Mouse (Mus musculus) limb, embryonic 12.5 days (tissue): ENCODE results near the gene Olfr11. TPM values are rescaled to one million over a fixed set of nuclear protein-coding genes. Genes with fewer than 3 reads are reported as not detected.

Source experiments
- ATAC-seq: fragments of 200-750 bp; cut with Nextera tagmentation; 2 replicates; pipeline ENCODE4 v1.8.0; 2017; ENCODE audit warnings: low read depth, moderate TSS enrichment; ENCODE audit not compliant: insufficient number of reproducible peaks, insufficient read depth, low FRiP score, low TSS enrichment
- H3K27ac ChIP-seq: fragments of 300-500 bp; sonication (generic); 2 replicates; pipeline ENCODE4 v1.5.1; 2016; ENCODE audit warnings: mild to moderate bottlenecking, moderate library complexity
- H3K27me3 ChIP-seq: fragments of 300-500 bp; sonication (generic); 2 replicates; pipeline ENCODE4 v1.6.1; 2016; ENCODE audit warnings: mild to moderate bottlenecking, moderate library complexity
- H3K36me3 ChIP-seq: fragments of 300-500 bp; sonication (generic); 2 replicates; pipeline ENCODE4 v1.6.1; 2016; ENCODE audit warnings: mild to moderate bottlenecking, moderate library complexity
- H3K4me1 ChIP-seq: fragments of 300-500 bp; sonication (generic); replicated peaks from 2 replicates; pipeline ENCODE4 v1.6.1; 2016
- H3K4me2 ChIP-seq: fragments of 300-500 bp; sonication (generic); 2 replicates; pipeline ENCODE4 v1.6.1; 2016; ENCODE audit warnings: mild to moderate bottlenecking, moderate library complexity
- H3K4me3 ChIP-seq: fragments of 300-500 bp; sonication (generic); replicated peaks from 2 replicates; pipeline ENCODE4 v1.5.1; 2016; ENCODE audit warnings: mild to moderate bottlenecking
- H3K9ac ChIP-seq: fragments of 300-500 bp; sonication (generic); replicated peaks from 2 replicates; pipeline ENCODE4 v1.6.1; 2016; ENCODE audit warnings: mild to moderate bottlenecking, moderate library complexity
- H3K9me3 ChIP-seq: fragments of 300-500 bp; sonication (generic); 2 replicates; pipeline ENCODE4 v1.6.1; 2016; ENCODE audit warnings: mild to moderate bottlenecking, moderate library complexity
- WGBS: fragments of 180-500 bp; shearing (Covaris S2); methylation state at CpG from one replicate; pipeline ENCODE4 v1.1.7; 2016; 5-methylcytosine and 5-hydroxymethylcytosine counted together
- polyA plus RNA-seq: library from polyadenylated mRNA; unstranded; fragments of >200 nt; fragmentation: Nextera tagmentation; extraction: Ambion mirVana; gene quantifications from 2 replicates; pipeline ENCODE4 v1.2.1, GENCODE M21; 2016

Olfr11 gene
- not detected in 2 replicates for polyA plus RNA-seq

DNA sequence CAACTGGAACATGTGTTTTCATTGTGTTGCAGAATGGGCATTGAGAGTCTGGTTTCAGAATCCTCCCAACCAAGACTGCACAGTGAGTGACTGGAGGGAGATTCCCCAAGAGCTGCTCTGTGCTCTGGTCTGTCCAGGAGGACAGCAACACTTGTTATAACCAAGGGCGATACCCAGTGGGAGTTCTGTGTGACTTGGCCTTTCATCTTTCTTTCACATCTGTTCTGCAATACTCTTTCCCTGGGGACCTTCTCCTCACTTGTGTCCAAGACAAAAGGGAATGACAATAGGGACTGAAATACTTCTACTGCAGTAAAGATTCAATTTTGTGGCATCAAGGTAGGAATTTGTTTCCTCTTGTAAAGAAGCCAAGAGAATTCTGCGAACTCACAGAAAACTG is at the start of gene Olfr11:
Olfr11 (minus strand) TSS at position 101 of the 400 bp plus-strand sequence.
- Histone ChIP-seq H3K4me2 (no peak within 1 kb of the TSS), H3K36me3 (no peaks in the 10 kb centered on the region), H3K4me3 (no peak within 1 kb of the TSS), H3K27ac (no peak within 1 kb of the TSS), H3K4me1 (no peaks in the 10 kb centered on the region), H3K27me3 (no peaks in the 10 kb centered on the region), H3K9me3 (0 out of 2 replicates have a peak, but pooled peaks cover 4% of the 10 kb centered on the region), H3K9ac (no peak within 1 kb of the TSS)
- no peak for ATAC-seq
- 85% methylated on average over 2 of the region's 2 CpGs for WGBS

- Histone ChIP-seq H3K27me3 (no peaks in the 10 kb centered on the region), H3K27ac (no peak within 1 kb of the TSS), H3K4me2 (no peak within 1 kb of the TSS), H3K36me3 (no peaks in the 10 kb centered on the region), H3K9me3 (no peaks in the 10 kb centered on the region), H3K4me1 (no peaks in the 10 kb centered on the region), H3K9ac (no peak within 1 kb of the TSS), H3K4me3 (no peak within 1 kb of the TSS)
- ATAC-seq = no peak
- WGBS = 85% methylated on average over 2 of the region's 2 CpGs
Observed at GRCm38 (mm10) chr13:21677305-21677704, 35.0 kb upstream of the Olfr11 start, which contains the start of gene Olfr1360. TSS of gene Olfr1360 (minus strand) at chr13:21677405.

DNA sequence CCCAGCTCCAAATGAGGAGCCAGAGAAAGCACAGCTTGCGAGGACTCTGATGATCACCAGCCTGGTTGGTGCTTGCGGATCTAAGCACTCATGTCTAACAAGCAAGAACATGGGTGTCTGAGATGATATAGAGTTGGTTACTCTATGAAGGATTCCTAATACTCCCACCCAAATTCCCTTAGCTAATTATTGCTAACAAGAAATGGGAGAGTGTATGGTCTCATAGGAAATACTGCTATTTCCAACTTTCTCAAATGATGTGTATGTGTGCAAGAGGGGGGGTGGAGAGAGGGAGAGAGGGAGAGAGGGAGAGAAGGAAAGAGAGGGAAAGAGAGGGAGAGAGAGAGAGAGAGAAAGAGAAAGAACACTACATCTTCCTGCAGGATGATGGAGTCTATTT is 21.0 kb upstream of the Olfr11 start, which contains the start of gene Olfr1361:
Olfr1361 (minus strand) TSS at position 101 of the 400 bp plus-strand sequence.
- H3K9me3 ChIP-seq = no peaks in the 10 kb centered on the region
- 53% methylated on average over 2 of the region's 2 CpGs for WGBS
- H3K9ac ChIP-seq = no peak within 1 kb of the TSS
- no peaks in the 10 kb centered on the region for H3K27me3 ChIP-seq
- H3K4me1 ChIP-seq = no peaks in the 10 kb centered on the region
- H3K4me3 ChIP-seq = no peak within 1 kb of the TSS
- no peak for ATAC-seq
- no peaks in the 10 kb centered on the region for H3K36me3 ChIP-seq
- no peak within 1 kb of the TSS for H3K27ac ChIP-seq
- no peak within 1 kb of the TSS for H3K4me2 ChIP-seq

- Histone ChIP-seq H3K4me2 (no peak within 1 kb of the TSS), H3K27ac (no peak within 1 kb of the TSS), H3K4me1 (no peaks in the 10 kb centered on the region), H3K36me3 (no peaks in the 10 kb centered on the region), H3K4me3 (no peak within 1 kb of the TSS), H3K9me3 (no peaks in the 10 kb centered on the region), H3K27me3 (no peaks in the 10 kb centered on the region), H3K9ac (no peak within 1 kb of the TSS)
- ATAC-seq = no peak
Observed at GRCm38 (mm10) chr13:21613922-21614321, 28.4 kb downstream of the Olfr11 start, which contains the start of gene Olfr1362. TSS of gene Olfr1362 (minus strand) at chr13:21614022.

GRCm38 (mm10) chr13:21591618-21592017 is 50.7 kb downstream of the Olfr11 start:
- Histone ChIP-seq H3K27me3 (no peaks in the 10 kb centered on the region), H3K27ac (no peak overlapping the region), H3K4me2 (no peak overlapping the region), H3K9me3 (peaks cover 5% of the 10 kb centered on the region; the same call in 1 of the 2 replicates), H3K4me3 (no peak overlapping the region), H3K9ac (no peak overlapping the region), H3K36me3 (no peaks in the 10 kb centered on the region), H3K4me1 (no peaks in the 10 kb centered on the region)
- no peak for ATAC-seq
- WGBS = 56% methylated on average over 2 of the region's 2 CpGs

Other genes with a start within 250 kb of the Olfr11 start
- 103 and 105 TPM in 2 replicates for gene Zkscan3, start 239.8 kb downstream of the Olfr11 start, polyA plus RNA-seq
- gene Pgbd1, start 201.5 kb downstream of the Olfr11 start, polyA plus RNA-seq = 5.0 TPM in 2 replicates
- gene Zscan26, start 188.8 kb downstream of the Olfr11 start, polyA plus RNA-seq = 31.8 and 36.0 TPM in 2 replicates
- 2.1 TPM in 2 replicates for gene Nkapl, start 174.0 kb downstream of the Olfr11 start, polyA plus RNA-seq
- 3.6 and 4.1 TPM in 2 replicates for gene Zkscan4, start 163.6 kb downstream of the Olfr11 start, polyA plus RNA-seq
- not detected in 2 replicates for gene Gm10065, start 163.1 kb downstream of the Olfr11 start, polyA plus RNA-seq
- 0.42 and 0.48 TPM in 2 replicates for gene AK157302, start 147.3 kb downstream of the Olfr11 start, polyA plus RNA-seq
- 4.7 and 4.8 TPM in 2 replicates for gene Gm11273, start 141.1 kb downstream of the Olfr11 start, polyA plus RNA-seq
- gene Zkscan8, start 111.4 kb downstream of the Olfr11 start, polyA plus RNA-seq = 8.4 and 8.7 TPM in 2 replicates
- 0.12 and 0.18 TPM in 2 replicates for gene Olfr1366, start 99.7 kb downstream of the Olfr11 start, polyA plus RNA-seq
- 0.05 TPM in 1 of 2 replicates, not detected in the other for gene Olfr1535, start 82.6 kb downstream of the Olfr11 start, polyA plus RNA-seq
- gene Olfr1364, start 60.8 kb downstream of the Olfr11 start, polyA plus RNA-seq = not detected in 2 replicates
- not detected in 2 replicates for gene Olfr1362, start 28.5 kb downstream of the Olfr11 start, polyA plus RNA-seq
- gene Olfr1361, start 20.9 kb upstream of the Olfr11 start, polyA plus RNA-seq = not detected in 2 replicates
- gene Olfr1360, start 34.9 kb upstream of the Olfr11 start, polyA plus RNA-seq = not detected in 2 replicates
- not detected in 2 replicates for gene Olfr1359, start 55.6 kb upstream of the Olfr11 start, polyA plus RNA-seq
- 4.6 and 6.2 TPM in 2 replicates for gene Hist1h2bl, start 73.6 kb upstream of the Olfr11 start, polyA plus RNA-seq
- 55.1 and 62.4 TPM in 2 replicates for gene Hist1h2ai, start 73.9 kb upstream of the Olfr11 start, polyA plus RNA-seq
- 16.0 and 36.8 TPM in 2 replicates for gene Hist1h3h, start 75.1 kb upstream of the Olfr11 start, polyA plus RNA-seq
- gene Hist1h2bm, start 79.5 kb upstream of the Olfr11 start, polyA plus RNA-seq = 8.4 and 8.9 TPM in 2 replicates
- gene Hist1h4j, start 92.5 kb upstream of the Olfr11 start, polyA plus RNA-seq = 0.88 and 0.99 TPM in 2 replicates
- 5.4 and 11.3 TPM in 2 replicates for gene Hist1h4k, start 108.0 kb upstream of the Olfr11 start, polyA plus RNA-seq
- 51.3 and 71.5 TPM in 2 replicates for gene Hist1h2ak, start 111.3 kb upstream of the Olfr11 start, polyA plus RNA-seq
- gene Hist1h2bn, start 111.6 kb upstream of the Olfr11 start, polyA plus RNA-seq = 8.0 and 9.8 TPM in 2 replicates
- gene Hist1h1b, start 138.1 kb upstream of the Olfr11 start, polyA plus RNA-seq = 40.4 and 49.4 TPM in 2 replicates
- 163 and 202 TPM in 2 replicates for gene Hist1h3i, start 140.9 kb upstream of the Olfr11 start, polyA plus RNA-seq
- gene Hist1h2an, start 144.7 kb upstream of the Olfr11 start, polyA plus RNA-seq = 16.8 and 19.0 TPM in 2 replicates
- gene Hist1h2bp, start 144.9 kb upstream of the Olfr11 start, polyA plus RNA-seq = 1.5 and 3.9 TPM in 2 replicates
- gene Hist1h2bq, start 167.7 kb upstream of the Olfr11 start, polyA plus RNA-seq = 36.6 and 45.0 TPM in 2 replicates
- not detected in 2 replicates for gene Hist1h2ao, start 167.9 kb upstream of the Olfr11 start, polyA plus RNA-seq
- not detected in 2 replicates for gene Hist1h4m, start 169.2 kb upstream of the Olfr11 start, polyA plus RNA-seq
- 21.2 and 21.3 TPM in 2 replicates for gene Hist1h4n, start 189.7 kb upstream of the Olfr11 start, polyA plus RNA-seq
- 6,267 and 7,120 TPM in 2 replicates for gene Hist1h2ap, start 191.0 kb upstream of the Olfr11 start, polyA plus RNA-seq
- gene Hist1h2br, start 191.2 kb upstream of the Olfr11 start, polyA plus RNA-seq = 38.6 and 46.0 TPM in 2 replicates